ENCODE assay signal across 1 mouse cellular context in the genomic region with DNA sequence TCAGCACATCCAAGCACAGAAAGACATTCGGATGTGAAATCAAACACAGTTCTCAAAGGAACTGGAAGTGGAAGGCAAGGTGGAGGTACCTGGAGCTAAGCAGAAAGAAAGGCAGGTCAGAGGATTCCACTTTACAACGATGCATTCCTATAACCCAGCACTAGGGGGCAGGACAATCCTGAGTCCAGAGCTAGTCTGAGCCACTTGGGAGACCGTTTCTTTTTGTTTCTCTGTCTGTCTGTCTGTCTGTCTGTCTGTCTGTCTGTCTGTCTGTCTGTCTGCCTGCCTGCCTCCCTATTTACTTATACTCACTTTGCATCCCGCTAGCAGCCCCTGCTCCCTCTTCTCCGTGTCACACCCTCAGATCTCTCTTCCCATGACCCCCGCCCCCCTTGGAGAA.
TF ChIP-seq lines count a peak whose summit lies in the region.

No protein-coding gene starts in this region.

TF ChIP-seq in MEL, 35 proteins besides CTCF, POLR2A, EP300 and RAD21:
- TF ChIP-seq MYC (IDR thresholded peaks at IDR 0.05; ENCODE audit: low read depth, low read length) (no peak), ZNF384 (IDR thresholded peaks at IDR 0.05; ENCODE audit: low read depth, low read length) (peak; percentile 65), ZMIZ1 (IDR thresholded peaks at IDR 0.05; ENCODE audit: low read depth, low read length) (no peak), NELFE (IDR thresholded peaks at IDR 0.05; ENCODE audit: low read depth, low read length) (no peak), POLR2AphosphoS5 (IDR thresholded peaks at IDR 0.05; ENCODE audit: borderline replicate concordance, low read depth, low read length) (no peak), SIN3A (IDR thresholded peaks at IDR 0.05; ENCODE audit: low read length) (peak; percentile 47), SMC3 (IDR thresholded peaks at IDR 0.05; ENCODE audit: low read depth, low read length) (peak; percentile 63), ZC3H11A (IDR thresholded peaks at IDR 0.05; ENCODE audit: low read depth, low read length) (peak; percentile 47), HCFC1 (IDR thresholded peaks at IDR 0.05; ENCODE audit: low read depth, low read length) (peak; percentile 17; the same call in 1 of the 2 replicates)
